Mouse (Mus musculus) limb, embryonic 14.5 days (tissue): ENCODE data around the gene Xlr3a. TPM values are rescaled to one million over a fixed set of nuclear protein-coding genes. Genes with fewer than 3 reads are reported as not detected.

Experiments
- ATAC-seq: fragments of 200-750 bp; cut with Nextera tagmentation; 2 replicates; pipeline ENCODE4 v1.8.0; 2017; ENCODE audit warnings: low read depth, moderate number of reproducible peaks, moderate TSS enrichment; ENCODE audit not compliant: low FRiP score
- DNase-seq: peaks from one replicate; pipeline ENCODE4 v3.0.0-alpha.2; 2015; ENCODE audit warnings: low spot score
- H3K27ac ChIP-seq: fragments of 300-500 bp; sonication (generic); replicated peaks from 2 replicates; pipeline ENCODE4 v1.5.1; 2014; ENCODE audit warnings: low read depth, mild to moderate bottlenecking, low read length, moderate library complexity, mixed read lengths
- H3K27me3 ChIP-seq: fragments of 300-500 bp; sonication (generic); 2 replicates; pipeline ENCODE4 v1.6.1; 2014; ENCODE audit warnings: low read length, mixed read lengths; ENCODE audit not compliant: control insufficient read depth, insufficient read depth
- H3K36me3 ChIP-seq: fragments of 300-500 bp; sonication (generic); 2 replicates; pipeline ENCODE4 v1.6.1; 2014; ENCODE audit warnings: mild to moderate bottlenecking, low read length, moderate library complexity, mixed read lengths; ENCODE audit not compliant: control insufficient read depth, insufficient read depth
- H3K4me1 ChIP-seq: fragments of 300-500 bp; sonication (generic); 2 replicates; pipeline ENCODE4 v1.6.1; 2014; ENCODE audit warnings: antibody characterized with exemption, low read length, mixed read lengths; ENCODE audit not compliant: control insufficient read depth, insufficient read depth
- H3K4me2 ChIP-seq: fragments of 300-500 bp; sonication (generic); replicated peaks from 2 replicates; pipeline ENCODE4 v1.6.1; 2014; ENCODE audit warnings: low read depth, mild to moderate bottlenecking, low read length, moderate library complexity; ENCODE audit not compliant: severe bottlenecking
- H3K4me3 ChIP-seq: fragments of 300-500 bp; sonication (generic); replicated peaks from 2 replicates; pipeline ENCODE4 v1.5.1; 2014; ENCODE audit warnings: low read length
- H3K9ac ChIP-seq: fragments of 300-500 bp; sonication (generic); 2 replicates; pipeline ENCODE4 v1.6.1; 2014; ENCODE audit warnings: mild to moderate bottlenecking, low read depth, low read length, moderate library complexity; ENCODE audit not compliant: severe bottlenecking
- H3K9me3 ChIP-seq: fragments of 300-500 bp; sonication (generic); 2 replicates; pipeline ENCODE4 v1.6.1; 2016; ENCODE audit warnings: low read length; ENCODE audit not compliant: control insufficient read depth
- POLR2A ChIP-seq: fragments of 200-500 bp; IDR thresholded peaks from 2 replicates; pipeline ENCODE4 v1.8.0; 2012; ENCODE audit warnings: inconsistent platforms, mild to moderate bottlenecking, moderate library complexity, borderline replicate concordance; ENCODE audit not compliant: insufficient read depth, insufficient read length; ENCODE audit errors: extremely low read depth
- WGBS: fragments of 180-500 bp; shearing (Covaris S2); extraction: QIAGEN DNeasy Blood & Tissue Kit; methylation state at CpG from one replicate; pipeline ENCODE4 v1.1.7; 2014; 5-methylcytosine and 5-hydroxymethylcytosine counted together
- polyA plus RNA-seq, 2 experiments: library from polyadenylated mRNA; depleted of rRNA in 1 of 2; stranded (reverse) in 1 of 2; unstranded in 1 of 2; fragments of >200 nt; fragmentation: Nextera tagmentation in 1 of 2; extraction: Ambion mirVana in 1 of 2; gene quantifications; 2 replicates each; pipeline versions ENCODE4 v1.2.1 to v1.2.3; 2012 to 2014

Gene Xlr3a
- polyA plus RNA-seq, 2 experiments, result 1.4 to 3.8 TPM

DNA sequence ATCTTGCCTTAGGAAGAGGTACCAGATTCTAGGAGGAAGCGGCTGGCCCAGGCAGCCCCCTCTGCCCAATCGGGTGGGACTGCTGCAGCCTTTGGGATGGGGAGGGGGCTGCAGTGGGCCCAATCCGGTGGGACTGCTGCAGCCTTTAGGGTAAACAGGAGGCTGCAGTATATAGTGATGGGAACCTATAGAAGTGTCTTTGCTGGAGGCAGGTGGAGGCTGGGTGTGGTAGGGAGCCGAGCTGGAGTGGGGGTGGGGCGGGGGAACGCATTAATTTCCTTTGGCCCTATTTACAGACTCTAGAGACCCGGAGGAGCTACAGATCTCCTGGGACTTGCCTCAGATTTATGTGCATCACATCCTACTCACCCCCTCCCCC, 32.5 kb downstream of the Xlr3a start, which contains the start of gene Pnma3:
Pnma3 (plus strand) TSS at position 373 of the 379 bp plus-strand sequence.
- H3K4me2 ChIP-seq, result peak within 1 kb of the TSS; percentile 42
- ATAC-seq, result no peak
- H3K4me1 ChIP-seq, result no peaks in the 10 kb centered on the region
- no peaks in the 10 kb centered on the region for H3K27me3 ChIP-seq
- no peaks in the 10 kb centered on the region for H3K9me3 ChIP-seq
- peak within 1 kb of the TSS; percentile 15 for H3K4me3 ChIP-seq
- no peak for DNase-seq
- H3K27ac ChIP-seq, result no peak within 1 kb of the TSS
- no peaks in the 10 kb centered on the region for H3K36me3 ChIP-seq
- H3K9ac ChIP-seq, result 0 out of 2 replicates have a peak within 1 kb of the TSS, but pooled peaks have one; percentile 21
- TF ChIP-seq POLR2A, result no peak
- 18% methylated on average over 7 of the region's 7 CpGs for WGBS

DNA sequence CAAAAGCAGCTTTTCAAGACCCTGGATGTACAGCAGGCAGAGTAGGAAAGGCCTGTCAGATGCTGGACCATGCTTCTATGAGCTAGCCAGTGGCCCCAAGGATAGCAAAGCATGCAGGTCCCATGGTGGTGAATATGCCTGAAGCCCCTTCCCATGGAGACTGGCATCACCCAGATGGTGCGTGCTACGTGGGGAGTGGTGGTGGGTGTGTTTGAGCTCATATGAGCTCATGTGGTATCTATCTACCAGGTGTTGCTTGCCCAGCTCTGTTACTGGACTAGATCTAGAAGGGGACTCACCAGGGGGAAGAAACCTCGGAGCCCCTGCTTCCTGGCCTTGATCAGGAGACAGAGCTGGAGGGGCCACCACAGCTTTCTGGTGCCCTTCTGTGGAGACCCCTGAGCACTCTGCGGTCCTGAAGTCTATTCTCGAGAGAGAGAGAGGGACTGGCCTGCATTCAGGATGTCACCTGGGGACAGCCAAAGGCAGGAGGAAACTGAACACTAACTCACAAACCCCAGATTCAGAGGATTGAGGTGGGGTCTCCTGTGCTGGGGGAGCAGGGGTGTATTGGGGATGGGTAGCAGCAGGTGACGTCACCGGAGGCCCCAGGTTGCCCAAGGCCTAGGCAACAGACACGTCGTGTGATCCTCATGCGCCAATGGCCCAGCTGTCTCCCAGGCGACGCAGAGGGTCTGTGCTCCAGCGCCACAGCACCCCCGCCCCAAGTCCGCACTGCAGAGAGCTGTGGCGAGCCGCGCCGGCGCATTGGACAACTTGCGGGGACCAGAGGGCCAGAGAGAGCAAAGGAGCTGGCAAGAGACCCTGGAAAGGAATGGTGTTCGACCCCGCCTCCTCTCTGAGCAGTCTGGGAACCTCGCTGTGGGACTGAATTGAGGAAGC, 33.1 kb downstream of the Xlr3a start:
- WGBS, result 38% methylated on average over 21 of the region's 24 CpGs
- H3K9me3 ChIP-seq, result no peaks in the 10 kb centered on the region
- ATAC-seq (0 out of 2 replicates have a peak, but pooled peaks have one; percentile 30), DNase-seq (no peak)
- H3K27ac ChIP-seq, result no peak overlapping the region
- H3K4me1 ChIP-seq, result no peaks in the 10 kb centered on the region
- no peaks in the 10 kb centered on the region for H3K36me3 ChIP-seq
- H3K4me3 ChIP-seq, result peak overlapping the region; percentile 15
- no peak for TF ChIP-seq POLR2A
- H3K27me3 ChIP-seq, result no peaks in the 10 kb centered on the region
- H3K4me2 ChIP-seq, result peak overlapping the region; percentile 42
- 0 out of 2 replicates have a peak overlapping the region, but pooled peaks have one; percentile 21 for H3K9ac ChIP-seq

GRCm38 (mm10) chrX:73062323-73062722, 34.6 kb downstream of the Xlr3a start:
- DNase-seq, result no peak
- H3K9me3 ChIP-seq, result no peaks in the 10 kb centered on the region
- no peak overlapping the region for H3K27ac ChIP-seq
- no peaks in the 10 kb centered on the region for H3K36me3 ChIP-seq
- no peak overlapping the region for H3K9ac ChIP-seq
- no peaks in the 10 kb centered on the region for H3K4me1 ChIP-seq
- no peaks in the 10 kb centered on the region for H3K27me3 ChIP-seq
- no peak overlapping the region for H3K4me3 ChIP-seq
- WGBS, result 40% methylated on average over 5 of the region's 5 CpGs
- TF ChIP-seq POLR2A, result no peak
- no peak overlapping the region for H3K4me2 ChIP-seq
- ATAC-seq, result no peak

GRCm38 (mm10) chrX:73061528-73061927, 35.4 kb downstream of the Xlr3a start:
- Histone ChIP-seq H3K27me3 (no peaks in the 10 kb centered on the region), H3K9me3 (no peaks in the 10 kb centered on the region), H3K4me3 (no peak overlapping the region), H3K9ac (no peak overlapping the region), H3K27ac (no peak overlapping the region), H3K4me2 (no peak overlapping the region), H3K36me3 (no peaks in the 10 kb centered on the region), H3K4me1 (no peaks in the 10 kb centered on the region)
- no peak for TF ChIP-seq POLR2A
- 90% methylated on average over 1 of the region's 1 CpGs for WGBS
- ATAC-seq (no peak), DNase-seq (no peak)

DNA sequence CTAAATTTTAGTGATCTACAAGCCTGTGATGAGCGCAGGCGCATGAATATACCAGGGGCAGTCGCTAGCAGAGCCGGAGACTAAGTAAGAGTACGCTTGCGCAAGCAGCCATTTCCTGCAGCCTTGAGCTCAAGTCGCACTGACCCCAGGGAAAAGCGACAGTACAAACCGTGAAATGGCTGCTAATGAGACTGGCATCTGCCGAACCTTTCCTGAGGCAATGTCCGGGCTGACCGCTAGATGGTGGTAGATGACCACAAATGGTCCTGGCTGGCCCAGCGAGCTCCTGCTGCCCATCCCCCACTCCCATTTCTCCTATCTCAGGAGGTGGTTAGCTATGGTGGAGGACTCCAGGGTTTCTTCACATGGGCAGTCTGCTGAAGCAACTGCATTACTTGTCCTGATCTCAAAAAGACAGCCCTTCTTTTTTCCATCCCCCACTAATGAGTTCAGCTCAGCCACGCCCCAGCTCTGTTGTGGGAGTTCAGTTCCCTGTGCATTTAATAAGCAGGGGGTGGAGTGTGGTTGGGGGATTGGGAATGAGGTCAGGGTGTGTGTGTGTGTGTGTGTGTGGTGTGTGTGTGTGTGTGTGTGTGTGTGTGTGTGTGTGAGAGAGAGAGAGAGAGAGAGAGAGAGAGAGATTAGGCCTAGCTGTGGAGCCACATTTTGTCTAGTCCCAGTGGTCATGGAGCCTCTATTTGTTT, 42.9 kb downstream of the Xlr3a start:
- H3K4me2 ChIP-seq, result peak overlapping the region; percentile 30
- WGBS, result 16% methylated on average over 14 of the region's 14 CpGs
- H3K36me3 ChIP-seq, result no peaks in the 10 kb centered on the region
- no peak for TF ChIP-seq POLR2A
- no peak overlapping the region for H3K9ac ChIP-seq
- peak; percentile 92 for ATAC-seq
- H3K27ac ChIP-seq, result no peak overlapping the region
- peak; percentile 87 for DNase-seq
- peak overlapping the region; percentile 8; the same call in 1 of the 2 replicates for H3K4me3 ChIP-seq
- no peaks in the 10 kb centered on the region for H3K27me3 ChIP-seq
- H3K9me3 ChIP-seq, result no peaks in the 10 kb centered on the region
- H3K4me1 ChIP-seq, result no peaks in the 10 kb centered on the region
